Mouse (Mus musculus) E14TG2a.4 (cell line): ENCODE data around the gene Tmem209.

Experiments
- CTCF ChIP-seq: conservative IDR thresholded peaks from 2 replicates; pipeline ENCODE4 v1.5.1; 2014; ENCODE audit warnings: low read length
- NANOG ChIP-seq: IDR thresholded peaks from 2 replicates; pipeline ENCODE4 v1.6.1; 2014; ENCODE audit warnings: borderline replicate concordance, low read length, mixed read lengths
- POU5F1 ChIP-seq: IDR thresholded peaks from 2 replicates; pipeline ENCODE4 v1.6.1; 2014; ENCODE audit warnings: low read length, borderline replicate concordance

- no peak for TF ChIP-seq POU5F1
- TF ChIP-seq CTCF, result no peak
- TF ChIP-seq NANOG, result no peak
These were observed 33.4 kb downstream of the Tmem209 start for GRCm38 (mm10) chr6:30476025-30476765.
